Mouse (Mus musculus) liver, embryonic 14 days (tissue): ENCODE data around the gene Shoc2. TPM values are rescaled to one million over a fixed set of nuclear protein-coding genes. Genes with fewer than 3 reads are reported as not detected.

Source experiments
- polyA plus RNA-seq: library from polyadenylated mRNA; depleted of rRNA; stranded (reverse); fragments of >200 nt; gene quantifications from 2 replicates; pipeline ENCODE4 v1.2.3, GENCODE M21; 2012; rRNA removed

The Shoc2 gene
- 9.6 and 10.8 TPM in 2 replicates for polyA plus RNA-seq

GRCm38 (mm10) chr19:53943802-53944785, at the start of gene Shoc2, which contains the start of gene Bbip1:
TSS of gene Shoc2 (plus strand) at chr19:53944306.
TSS of gene Bbip1 (minus strand) at chr19:53944627.

GRCm38 (mm10) chr19:54043851-54044250, 99.7 kb downstream of the Shoc2 start, which contains the start of gene Adra2a:
TSS of gene Adra2a (plus strand) at chr19:54044151.

Other genes with a start within 250 kb of the Shoc2 start
- gene Pdcd4, start 52.1 kb upstream of the Shoc2 start, polyA plus RNA-seq: 7.7 and 8.0 TPM in 2 replicates
- gene Bbip1, start 321 bp downstream of the Shoc2 start, polyA plus RNA-seq: 32.4 and 32.6 TPM in 2 replicates
- gene Adra2a, start 99.8 kb downstream of the Shoc2 start, polyA plus RNA-seq: 0.09 and 0.15 TPM in 2 replicates